Mouse (Mus musculus): ENCODE data around the gene Lgsn. TPM values are rescaled to one million over a fixed set of nuclear protein-coding genes. Genes with fewer than 3 reads are reported as not detected.
A peak's percentile ranks its signal among the peaks of the same experiment; 100 is the strongest.

The Lgsn gene
- total RNA-seq, 2 experiments from 2014 or later = not detected

DNA sequence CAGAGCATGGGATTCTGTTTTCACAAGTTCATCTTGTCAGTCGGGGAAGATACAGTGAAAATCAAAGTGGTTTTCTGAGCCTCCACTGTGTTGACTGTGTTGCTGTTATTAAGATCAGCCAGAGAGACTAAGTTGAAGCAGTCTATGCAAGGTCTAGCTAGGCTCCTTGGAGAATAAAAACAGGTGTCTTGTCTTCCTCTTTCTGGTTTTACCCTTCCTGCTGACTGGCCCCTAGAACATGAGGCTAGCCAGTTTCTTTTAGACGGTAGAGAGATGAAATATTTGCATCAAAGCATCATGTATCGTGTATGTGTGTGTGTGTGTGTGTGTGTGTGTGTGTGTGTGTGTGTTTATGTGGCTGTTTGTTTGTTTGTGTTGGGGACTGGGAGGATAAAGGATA is 29.6 kb downstream of the Lgsn start:
- no peak for ATAC-seq (replicated peaks; ENCODE audit: low FRiP score, low TSS enrichment, poor library complexity, severe bottlenecking)

DNA sequence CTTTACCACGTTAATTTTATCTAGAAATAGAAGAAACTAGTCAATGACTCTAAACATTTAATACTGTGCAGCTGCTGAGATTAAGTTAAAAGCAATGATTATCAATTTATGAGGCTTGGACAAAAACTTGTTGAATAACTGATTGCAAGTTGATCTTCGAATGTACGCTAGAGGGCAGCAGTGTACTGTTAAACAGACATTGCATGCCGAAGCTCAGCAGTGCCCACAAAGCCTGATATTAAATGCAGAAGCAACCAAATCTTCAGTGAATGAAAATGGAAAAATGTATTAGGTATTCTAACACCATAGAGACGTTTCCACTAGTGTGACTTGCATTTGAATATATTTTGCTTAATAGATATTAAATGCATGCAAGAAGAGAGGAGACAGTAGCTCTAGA is 33.9 kb downstream of the Lgsn start:
- peak; percentile 74; the same call in 1 of the 2 replicates for ATAC-seq (replicated peaks; ENCODE audit: low FRiP score, low TSS enrichment, poor library complexity, severe bottlenecking)

DNA sequence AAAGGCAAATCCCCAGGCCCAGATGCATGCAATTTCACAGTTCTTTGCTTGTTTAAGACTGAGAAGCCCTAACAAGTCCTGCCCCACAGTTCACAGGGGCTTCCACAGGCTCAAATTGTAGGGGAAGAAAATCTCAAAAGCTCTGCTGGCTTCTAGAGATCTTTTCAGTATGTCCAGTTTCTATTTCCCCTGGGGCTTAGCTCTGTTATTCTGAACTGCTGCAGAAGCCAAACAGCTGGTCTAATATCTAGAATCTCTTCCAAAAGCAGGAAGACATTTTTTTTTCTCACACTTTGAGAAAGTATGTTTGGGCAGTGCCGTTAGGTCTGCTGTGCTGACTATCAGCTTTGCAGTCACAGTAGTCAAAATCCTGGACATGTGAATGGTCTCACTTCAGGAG is 38.6 kb downstream of the Lgsn start:
- ATAC-seq (replicated peaks; ENCODE audit: low FRiP score, low TSS enrichment, poor library complexity, severe bottlenecking) = no peak

DNA sequence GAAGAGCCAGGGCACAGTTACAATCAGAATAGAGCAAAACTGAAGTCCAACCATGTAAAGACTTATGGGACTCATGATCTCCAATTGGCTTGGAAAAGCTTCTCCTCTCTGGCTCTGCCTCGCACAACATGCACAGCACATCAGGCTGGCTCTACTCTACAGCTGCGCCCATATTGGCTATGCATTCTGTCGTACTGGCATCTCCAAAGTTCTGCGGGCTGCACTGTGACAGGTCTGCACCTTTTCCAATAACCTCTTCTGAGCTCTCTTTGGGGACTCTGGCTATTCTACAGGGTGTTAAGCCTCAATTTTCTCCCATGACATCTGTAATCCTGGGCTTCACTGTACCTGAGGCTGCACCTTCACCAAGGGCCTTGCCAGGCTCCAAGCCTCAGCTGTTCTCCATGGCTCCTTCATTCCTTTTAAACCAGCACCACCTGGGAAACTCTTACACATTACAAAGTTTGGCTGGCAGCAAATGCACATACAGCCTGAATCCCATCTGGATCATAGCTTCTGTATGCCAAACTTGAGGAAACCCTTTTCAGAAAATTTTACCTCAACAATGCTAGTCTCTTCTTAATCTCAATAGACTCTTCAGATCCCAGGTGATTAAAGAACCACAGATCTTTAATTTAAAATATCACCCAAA is 44.5 kb downstream of the Lgsn start:
- ATAC-seq (replicated peaks; ENCODE audit: low FRiP score, low TSS enrichment, poor library complexity, severe bottlenecking) = no peak

DNA sequence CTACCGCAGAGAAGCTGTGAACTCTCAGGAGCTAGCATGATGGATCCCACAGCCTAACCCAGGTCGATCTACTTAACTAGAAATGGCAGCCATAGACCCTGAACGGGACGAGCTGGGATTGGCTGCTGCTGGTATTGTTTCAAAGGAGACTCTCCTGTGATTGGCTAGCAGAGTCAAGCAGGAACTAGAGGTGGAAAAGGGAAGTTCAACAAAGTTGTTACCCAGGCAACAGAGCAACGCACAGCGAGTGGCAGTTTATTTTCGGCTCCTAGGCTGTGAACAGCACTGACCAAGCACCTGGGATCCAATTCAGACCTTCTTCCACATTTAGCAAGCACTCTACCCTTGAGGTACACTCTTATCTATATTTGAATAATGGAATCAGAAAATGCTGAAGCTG is 46.4 kb downstream of the Lgsn start, which contains the start of the genes 4931428L18Rik and Pih1d3:
Gene 4931428L18Rik, minus strand, starts transcription at position 121 of the 400 bp plus-strand sequence.
Gene Pih1d3, plus strand, starts transcription at position 275 of the 400 bp plus-strand sequence.
- no peak for ATAC-seq (replicated peaks; ENCODE audit: low FRiP score, low TSS enrichment, poor library complexity, severe bottlenecking)

DNA sequence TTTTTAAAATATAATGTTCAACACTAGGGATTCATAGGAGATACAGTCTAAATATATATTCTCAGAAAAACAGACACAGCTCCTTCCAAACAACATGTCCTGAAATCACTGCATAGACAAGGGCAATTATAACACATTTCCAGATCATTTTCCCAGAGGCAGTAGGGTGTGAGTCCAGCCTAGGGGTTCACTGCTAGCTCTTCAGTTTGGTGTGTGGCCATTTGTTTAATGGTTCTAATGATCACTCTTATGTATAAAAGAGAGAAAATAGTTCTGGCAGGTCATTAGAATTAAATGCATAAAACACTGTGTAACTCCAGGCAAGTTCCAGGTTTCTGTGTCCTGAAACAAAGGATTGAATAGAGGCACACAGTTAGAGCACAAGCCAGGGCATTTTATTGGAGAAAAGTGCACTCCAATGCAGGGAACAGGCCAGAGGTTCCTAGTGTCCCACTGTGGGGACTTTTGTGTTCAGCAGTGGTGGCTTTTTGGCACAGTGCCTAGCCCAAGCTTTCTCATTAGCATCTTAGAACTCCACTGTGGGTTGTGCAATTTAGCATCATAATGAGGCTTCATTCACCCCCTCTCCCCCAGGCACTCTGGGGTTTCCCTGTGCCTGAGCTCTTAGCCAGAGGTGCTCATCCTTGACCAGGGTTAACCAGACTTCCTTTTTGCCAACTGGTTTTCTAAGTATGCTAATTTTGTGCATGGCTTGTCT is 57.3 kb downstream of the Lgsn start:
- no peak for ATAC-seq (replicated peaks; ENCODE audit: low FRiP score, low TSS enrichment, poor library complexity, severe bottlenecking)

Other genes with a start within 250 kb of the Lgsn start
- not detected in 2 replicates for gene AC153137.1, start 198.4 kb upstream of the Lgsn start, total RNA-seq (2014; fragmentation: Nextera tagmentation)
- not detected in 2 replicates for gene AC153137.1, start 198.4 kb upstream of the Lgsn start, total RNA-seq (2017)
- not detected in 2 replicates for gene 4931428L18Rik, start 46.3 kb downstream of the Lgsn start, total RNA-seq (2014; fragmentation: Nextera tagmentation)
- not detected in 2 replicates for gene 4931428L18Rik, start 46.3 kb downstream of the Lgsn start, total RNA-seq (2017)
- gene Pih1d3, start 46.4 kb downstream of the Lgsn start, total RNA-seq (2014; fragmentation: Nextera tagmentation) = not detected in 2 replicates
- gene Pih1d3, start 46.4 kb downstream of the Lgsn start, total RNA-seq (2017) = not detected in 2 replicates

Measured in megakaryocyte-erythroid progenitor cell, adult 5-6 weeks (primary cell).